Comparison of ENCODE assay signal across 8 mouse cellular contexts in genomic region chr17:47511111-47512020, GRCm38 (mm10). TPM values are rescaled to one million over a fixed set of nuclear protein-coding genes. Genes with fewer than 3 reads are reported as not detected.
DNase-seq lines count a peak whose midpoint lies in the region; ATAC-seq and TF ChIP-seq lines count a peak whose summit lies in the region.

No protein-coding gene starts in this region.

- peaks cover 13% of the 10 kb centered on the region; the same call in 1 of the 2 replicates for H3K36me3 ChIP-seq in E14TG2a.4 (ENCODE audit: insufficient read depth, low read length)
- no peaks in the 10 kb centered on the region for H3K36me3 ChIP-seq in forebrain, embryonic 12.5 days (replicated peaks)
- H3K36me3 ChIP-seq in heart, postnatal 0 days (replicated peaks; ENCODE audit: control insufficient read depth, insufficient read depth, low read length) = no peaks in the 10 kb centered on the region; the same call in 1 of the 2 replicates
- no peaks in the 10 kb centered on the region for H3K36me3 ChIP-seq in liver, embryonic 16.5 days (ENCODE audit: control insufficient read depth, insufficient read depth)
- no peaks in the 10 kb centered on the region for H3K36me3 ChIP-seq in neural tube, embryonic 14.5 days (ENCODE audit: control insufficient read depth, insufficient read depth, low read length)

- peak overlapping the region; percentile 79 for H3K4me3 ChIP-seq in E14TG2a.4 (replicated peaks; ENCODE audit: low read length)
- 0 out of 2 replicates have a peak overlapping the region, but pooled peaks have one; percentile 4 for H3K4me3 ChIP-seq in forebrain, embryonic 12.5 days (replicated peaks)
- H3K4me3 ChIP-seq in heart, postnatal 0 days (ENCODE audit: low read depth, low read length) = peak overlapping the region; percentile 18
- H3K4me3 ChIP-seq in liver, embryonic 16.5 days (ENCODE audit: low read depth, low read length) = peak overlapping the region; percentile 46
- no peak overlapping the region for H3K4me3 ChIP-seq in neural tube, embryonic 14.5 days (ENCODE audit: low read depth, low read length)

- peak; percentile 93 for ATAC-seq in forebrain, embryonic 12.5 days (ENCODE audit: low FRiP score)
- peak; percentile 91 for ATAC-seq in heart, postnatal 0 days (ENCODE audit: insufficient read depth, low read depth)
- peak; percentile 87 for ATAC-seq in liver, embryonic 16.5 days (ENCODE audit: low read depth)
- ATAC-seq in neural tube, embryonic 14.5 days (ENCODE audit: low read depth) = peak; percentile 89

- no peaks in the 10 kb centered on the region for H3K9me3 ChIP-seq in E14TG2a.4 (ENCODE audit: low read length)
- no peaks in the 10 kb centered on the region for H3K9me3 ChIP-seq in forebrain, embryonic 12.5 days
- H3K9me3 ChIP-seq in heart, postnatal 0 days (replicated peaks; ENCODE audit: control insufficient read depth, low read length) = no peaks in the 10 kb centered on the region
- no peaks in the 10 kb centered on the region for H3K9me3 ChIP-seq in liver, embryonic 16.5 days (replicated peaks; ENCODE audit: control insufficient read depth, low read length)
- no peaks in the 10 kb centered on the region for H3K9me3 ChIP-seq in neural tube, embryonic 14.5 days (ENCODE audit: control insufficient read depth, low read length)

- H3K27ac ChIP-seq in forebrain, embryonic 12.5 days = peak overlapping the region; percentile 38
- peak overlapping the region; percentile 89 for H3K27ac ChIP-seq in heart, postnatal 0 days (ENCODE audit: low read depth)
- H3K27ac ChIP-seq in liver, embryonic 16.5 days (ENCODE audit: low read length) = peak overlapping the region; percentile 89
- H3K27ac ChIP-seq in neural tube, embryonic 14.5 days (ENCODE audit: low read depth, low read length) = no peak overlapping the region

- 19% methylated on average over 25 of the region's 25 CpGs for WGBS in forebrain, embryonic 12.5 days
- WGBS in heart, postnatal 0 days = 5% methylated on average over 25 of the region's 25 CpGs
- 14% methylated on average over 25 of the region's 25 CpGs for WGBS in liver, embryonic 16.5 days (ENCODE audit: insufficient replicate concordance)
- WGBS in neural tube, embryonic 14.5 days = 17% methylated on average over 25 of the region's 25 CpGs

- peaks cover 89% of the 10 kb centered on the region for H3K4me1 ChIP-seq in E14TG2a.4 (replicated peaks; ENCODE audit: low read depth, low read length)
- H3K4me1 ChIP-seq in forebrain, embryonic 12.5 days = peaks cover 10% of the 10 kb centered on the region
- peaks cover 31% of the 10 kb centered on the region for H3K4me1 ChIP-seq in heart, postnatal 0 days (ENCODE audit: control insufficient read depth, insufficient read depth)
- H3K4me1 ChIP-seq in liver, embryonic 16.5 days (ENCODE audit: control insufficient read depth, low read depth, low read length) = peaks cover 66% of the 10 kb centered on the region
- no peaks in the 10 kb centered on the region for H3K4me1 ChIP-seq in neural tube, embryonic 14.5 days (ENCODE audit: control insufficient read depth, insufficient read depth, low read length)

- peak; percentile 99 for DNase-seq in c-Kit-positive CD71-positive TER-119-positive erythroid progenitor cells, embryonic 14.5 days (ENCODE audit: low spot score)
- peak; percentile 99 for DNase-seq in heart, postnatal 0 days (ENCODE audit: low spot score)
- DNase-seq in kidney, postnatal 4 days = peak; percentile 98
- DNase-seq in testis, postnatal 10 days (ENCODE audit: low spot score) = peak; percentile 98

- peak overlapping the region; percentile 39 for H3K4me2 ChIP-seq in forebrain, embryonic 12.5 days
- peak overlapping the region; percentile 48 for H3K4me2 ChIP-seq in heart, postnatal 0 days (ENCODE audit: low read depth, low read length)
- peak overlapping the region; percentile 63 for H3K4me2 ChIP-seq in liver, embryonic 16.5 days (ENCODE audit: low read depth, low read length)
- peak overlapping the region; percentile 24; the same call in 1 of the 2 replicates for H3K4me2 ChIP-seq in neural tube, embryonic 14.5 days (ENCODE audit: low read depth, low read length)

- peak; percentile 93 for TF ChIP-seq EP300 in heart, postnatal 0 days (IDR thresholded peaks at IDR 0.05; ENCODE audit: low read depth)

- TF ChIP-seq CTCF in E14TG2a.4 (conservative IDR thresholded peaks at IDR 0.05; ENCODE audit: low read length) = peak; percentile 92
- TF ChIP-seq CTCF in heart, postnatal 0 days (IDR thresholded peaks at IDR 0.05; ENCODE audit: low read depth) = peak; percentile 98

- H3K9ac ChIP-seq in forebrain, embryonic 12.5 days = no peak overlapping the region
- peak overlapping the region; percentile 51; the same call in 1 of the 2 replicates for H3K9ac ChIP-seq in heart, postnatal 0 days (replicated peaks; ENCODE audit: low read depth, low read length)
- H3K9ac ChIP-seq in liver, embryonic 16.5 days (ENCODE audit: low read depth, low read length) = peak overlapping the region; percentile 67
- H3K9ac ChIP-seq in neural tube, embryonic 14.5 days (replicated peaks; ENCODE audit: low read depth, low read length) = no peak overlapping the region

- H3K27me3 ChIP-seq in E14TG2a.4 (ENCODE audit: insufficient read depth, low read length) = no peaks in the 10 kb centered on the region
- no peaks in the 10 kb centered on the region for H3K27me3 ChIP-seq in forebrain, embryonic 12.5 days
- no peaks in the 10 kb centered on the region for H3K27me3 ChIP-seq in heart, postnatal 0 days (ENCODE audit: control insufficient read depth, insufficient read depth, low read length)
- no peaks in the 10 kb centered on the region for H3K27me3 ChIP-seq in liver, embryonic 16.5 days (ENCODE audit: control insufficient read depth, insufficient read depth, low read depth, low read length)
- H3K27me3 ChIP-seq in neural tube, embryonic 14.5 days (ENCODE audit: control insufficient read depth, insufficient read depth, low read length) = no peaks in the 10 kb centered on the region

RNA-seq across cellular contexts. Expression of gene Ccnd3, which starts 6.5 kb away (rescaled TPM):
- polyA plus RNA-seq in forebrain, embryonic 12.5 days (2016; fragmentation: Nextera tagmentation; extraction: Ambion mirVana) = 124 and 137 TPM in 2 replicates
- 231 and 248 TPM in 2 replicates for total RNA-seq in heart, postnatal 0 days (2014; rRNA removed; ENCODE audit: low replicate concordance)
- polyA plus RNA-seq in heart, postnatal 0 days (2015; fragmentation: Nextera tagmentation; extraction: Ambion mirVana) = 180 and 187 TPM in 2 replicates
- 300 and 331 TPM in 2 replicates for polyA plus RNA-seq in liver, embryonic 16.5 days (2015; fragmentation: Nextera tagmentation; extraction: Ambion mirVana)
- 49.1 and 72.4 TPM in 2 replicates for polyA plus RNA-seq in neural tube, embryonic 14.5 days (2014; fragmentation: Nextera tagmentation; extraction: Ambion mirVana)

RNA-seq across cellular contexts. Expression of gene Taf8, which starts 9.3 kb away (rescaled TPM):
- 31.1 and 32.9 TPM in 2 replicates for polyA plus RNA-seq in forebrain, embryonic 12.5 days (2016; fragmentation: Nextera tagmentation; extraction: Ambion mirVana)
- 14.7 and 26.4 TPM in 2 replicates for total RNA-seq in heart, postnatal 0 days (2014; rRNA removed; ENCODE audit: low replicate concordance)
- polyA plus RNA-seq in heart, postnatal 0 days (2015; fragmentation: Nextera tagmentation; extraction: Ambion mirVana) = 11.5 and 11.9 TPM in 2 replicates
- 14.2 and 14.3 TPM in 2 replicates for polyA plus RNA-seq in liver, embryonic 16.5 days (2015; fragmentation: Nextera tagmentation; extraction: Ambion mirVana)
- 16.4 and 17.1 TPM in 2 replicates for polyA plus RNA-seq in neural tube, embryonic 14.5 days (2014; fragmentation: Nextera tagmentation; extraction: Ambion mirVana)

Comparison
In these comparisons a context has a peak if more than half of its experiments do, and no peak if none do; other contexts are left out.
1. H3K9ac ChIP-seq: peak in heart, postnatal 0 days (single experiment) and liver, embryonic 16.5 days (single experiment); none in forebrain, embryonic 12.5 days (single experiment) and neural tube, embryonic 14.5 days (single experiment).
2. Peak in every context shown above with its lines, with median percentiles within 50 percentile points of each other: DNase-seq, ATAC-seq and H3K4me2 ChIP-seq.